Mouse (Mus musculus): Measurements from ENCODE around the gene Ckb. TPM values are rescaled to one million over a fixed set of nuclear protein-coding genes. Genes with fewer than 3 reads are reported as not detected.

The Ckb gene
- polyA plus RNA-seq, 1 experiment from 2014 or later = 2,325 TPM

- Histone ChIP-seq H3K9me3 (ENCODE audit: control insufficient read depth, low read length) (no peaks in the 10 kb centered on the region), H3K36me3 (ENCODE audit: control insufficient read depth, insufficient read depth, low read length) (no peaks in the 10 kb centered on the region), H3K4me1 (replicated peaks; ENCODE audit: control insufficient read depth, insufficient read depth, low read length) (peaks cover 47% of the 10 kb centered on the region), H3K4me3 (ENCODE audit: low read depth, low read length) (no peak overlapping the region), H3K4me2 (ENCODE audit: low read depth, low read length, severe bottlenecking) (no peak overlapping the region), H3K27ac (ENCODE audit: low read depth, low read length) (peak overlapping the region; percentile 95), H3K9ac (ENCODE audit: low read length) (peak overlapping the region; percentile 58; the same call in 1 of the 2 replicates), H3K27me3 (ENCODE audit: control insufficient read depth, insufficient read depth, low read length) (no peaks in the 10 kb centered on the region)
- ATAC-seq (replicated peaks; ENCODE audit: low FRiP score) (no peak), DNase-seq (ENCODE audit: low spot score) (peak; percentile 86)
- 23% methylated on average over 6 of the region's 6 CpGs for WGBS
Measured at GRCm38 (mm10) chr12:111696239-111696638, 24.1 kb upstream of the Ckb start.

- Histone ChIP-seq H3K4me3 (ENCODE audit: low read depth, low read length) (no peak overlapping the region), H3K4me1 (replicated peaks; ENCODE audit: control insufficient read depth, insufficient read depth, low read length) (peaks cover 53% of the 10 kb centered on the region), H3K4me2 (ENCODE audit: low read depth, low read length, severe bottlenecking) (peak overlapping the region; percentile 40; the same call in 1 of the 2 replicates), H3K36me3 (ENCODE audit: control insufficient read depth, insufficient read depth, low read length) (no peaks in the 10 kb centered on the region), H3K9me3 (ENCODE audit: control insufficient read depth, low read length) (no peaks in the 10 kb centered on the region), H3K27me3 (ENCODE audit: control insufficient read depth, insufficient read depth, low read length) (no peaks in the 10 kb centered on the region), H3K9ac (ENCODE audit: low read length) (peak overlapping the region; percentile 58), H3K27ac (ENCODE audit: low read depth, low read length) (peak overlapping the region; percentile 95)
- 35% methylated on average over 13 of the region's 13 CpGs for WGBS
- DNase-seq (ENCODE audit: low spot score) (peak; percentile 79), ATAC-seq (replicated peaks; ENCODE audit: low FRiP score) (peak; percentile 33)
Measured at GRCm38 (mm10) chr12:111694880-111695804, 23.0 kb upstream of the Ckb start.

- ATAC-seq (replicated peaks; ENCODE audit: low FRiP score) (no peak; the same call in 1 of the 2 replicates), DNase-seq (ENCODE audit: low spot score) (peak; percentile 78)
- Histone ChIP-seq H3K9ac (ENCODE audit: low read length) (peak overlapping the region; percentile 58), H3K4me1 (replicated peaks; ENCODE audit: control insufficient read depth, insufficient read depth, low read length) (peaks cover 53% of the 10 kb centered on the region), H3K27ac (ENCODE audit: low read depth, low read length) (peak overlapping the region; percentile 95), H3K4me3 (ENCODE audit: low read depth, low read length) (peak overlapping the region; percentile 5; the same call in 1 of the 2 replicates), H3K27me3 (ENCODE audit: control insufficient read depth, insufficient read depth, low read length) (no peaks in the 10 kb centered on the region), H3K4me2 (ENCODE audit: low read depth, low read length, severe bottlenecking) (peak overlapping the region; percentile 40), H3K9me3 (ENCODE audit: control insufficient read depth, low read length) (no peaks in the 10 kb centered on the region), H3K36me3 (ENCODE audit: control insufficient read depth, insufficient read depth, low read length) (no peaks in the 10 kb centered on the region)
- WGBS = 1% methylated on average over 12 of the region's 12 CpGs
Measured at GRCm38 (mm10) chr12:111694271-111694781, 22.2 kb upstream of the Ckb start.

GRCm38 (mm10) chr12:111693341-111694270 lies 21.5 kb upstream of the Ckb start:
- Histone ChIP-seq H3K4me2 (ENCODE audit: low read depth, low read length, severe bottlenecking) (peak overlapping the region; percentile 40), H3K4me3 (ENCODE audit: low read depth, low read length) (peak overlapping the region; percentile 5; the same call in 1 of the 2 replicates), H3K27ac (ENCODE audit: low read depth, low read length) (peak overlapping the region; percentile 95), H3K9me3 (ENCODE audit: control insufficient read depth, low read length) (no peaks in the 10 kb centered on the region), H3K27me3 (ENCODE audit: control insufficient read depth, insufficient read depth, low read length) (no peaks in the 10 kb centered on the region), H3K4me1 (replicated peaks; ENCODE audit: control insufficient read depth, insufficient read depth, low read length) (peaks cover 53% of the 10 kb centered on the region), H3K36me3 (ENCODE audit: control insufficient read depth, insufficient read depth, low read length) (no peaks in the 10 kb centered on the region), H3K9ac (ENCODE audit: low read length) (peak overlapping the region; percentile 58)
- ATAC-seq (replicated peaks; ENCODE audit: low FRiP score) (peak; percentile 92), DNase-seq (ENCODE audit: low spot score) (peak; percentile 94)
- 10% methylated on average over 18 of the region's 18 CpGs for WGBS

GRCm38 (mm10) chr12:111692899-111693298 lies 20.8 kb upstream of the Ckb start:
- ATAC-seq (replicated peaks; ENCODE audit: low FRiP score) (no peak), DNase-seq (ENCODE audit: low spot score) (no peak)
- Histone ChIP-seq H3K4me1 (replicated peaks; ENCODE audit: control insufficient read depth, insufficient read depth, low read length) (peaks cover 56% of the 10 kb centered on the region), H3K4me2 (ENCODE audit: low read depth, low read length, severe bottlenecking) (peak overlapping the region; percentile 40; the same call in 1 of the 2 replicates), H3K9ac (ENCODE audit: low read length) (peak overlapping the region; percentile 58), H3K9me3 (ENCODE audit: control insufficient read depth, low read length) (no peaks in the 10 kb centered on the region), H3K4me3 (ENCODE audit: low read depth, low read length) (no peak overlapping the region), H3K36me3 (ENCODE audit: control insufficient read depth, insufficient read depth, low read length) (no peaks in the 10 kb centered on the region), H3K27ac (ENCODE audit: low read depth, low read length) (peak overlapping the region; percentile 95), H3K27me3 (ENCODE audit: control insufficient read depth, insufficient read depth, low read length) (no peaks in the 10 kb centered on the region)
- WGBS = 73% methylated on average over 5 of the region's 5 CpGs

- Histone ChIP-seq H3K4me2 (ENCODE audit: low read depth, low read length, severe bottlenecking) (no peak overlapping the region), H3K4me1 (replicated peaks; ENCODE audit: control insufficient read depth, insufficient read depth, low read length) (peaks cover 63% of the 10 kb centered on the region), H3K9ac (ENCODE audit: low read length) (peak overlapping the region; percentile 47), H3K4me3 (ENCODE audit: low read depth, low read length) (no peak overlapping the region), H3K27ac (ENCODE audit: low read depth, low read length) (peak overlapping the region; percentile 95), H3K9me3 (ENCODE audit: control insufficient read depth, low read length) (no peaks in the 10 kb centered on the region), H3K27me3 (ENCODE audit: control insufficient read depth, insufficient read depth, low read length) (no peaks in the 10 kb centered on the region), H3K36me3 (ENCODE audit: control insufficient read depth, insufficient read depth, low read length) (no peaks in the 10 kb centered on the region)
- 6% methylated on average over 5 of the region's 5 CpGs for WGBS
- peak; percentile 78 for DNase-seq (ENCODE audit: low spot score)
- peak; percentile 19; the same call in 1 of the 2 replicates for ATAC-seq (replicated peaks; ENCODE audit: low FRiP score)
Measured at GRCm38 (mm10) chr12:111691346-111691872, 19.3 kb upstream of the Ckb start.

- Histone ChIP-seq H3K9me3 (ENCODE audit: control insufficient read depth, low read length) (no peaks in the 10 kb centered on the region), H3K4me1 (replicated peaks; ENCODE audit: control insufficient read depth, insufficient read depth, low read length) (peaks cover 45% of the 10 kb centered on the region), H3K9ac (ENCODE audit: low read length) (no peak overlapping the region), H3K4me2 (ENCODE audit: low read depth, low read length, severe bottlenecking) (no peak overlapping the region), H3K36me3 (ENCODE audit: control insufficient read depth, insufficient read depth, low read length) (no peaks in the 10 kb centered on the region), H3K4me3 (ENCODE audit: low read depth, low read length) (no peak overlapping the region), H3K27me3 (ENCODE audit: control insufficient read depth, insufficient read depth, low read length) (no peaks in the 10 kb centered on the region), H3K27ac (ENCODE audit: low read depth, low read length) (no peak overlapping the region)
- no peak for ATAC-seq (replicated peaks; ENCODE audit: low FRiP score)
- DNase-seq (ENCODE audit: low spot score) = no peak
- WGBS = 90% methylated on average over 11 of the region's 11 CpGs
Measured at GRCm38 (mm10) chr12:111689426-111689825, 17.3 kb upstream of the Ckb start.

GRCm38 (mm10) chr12:111688069-111688428 lies 15.9 kb upstream of the Ckb start:
- Histone ChIP-seq H3K4me1 (replicated peaks; ENCODE audit: control insufficient read depth, insufficient read depth, low read length) (peaks cover 34% of the 10 kb centered on the region), H3K9ac (ENCODE audit: low read length) (peak overlapping the region; percentile 52; the same call in 1 of the 2 replicates), H3K9me3 (ENCODE audit: control insufficient read depth, low read length) (no peaks in the 10 kb centered on the region), H3K36me3 (ENCODE audit: control insufficient read depth, insufficient read depth, low read length) (no peaks in the 10 kb centered on the region; the same call in 1 of the 2 replicates), H3K27me3 (ENCODE audit: control insufficient read depth, insufficient read depth, low read length) (no peaks in the 10 kb centered on the region), H3K4me2 (ENCODE audit: low read depth, low read length, severe bottlenecking) (no peak overlapping the region), H3K27ac (ENCODE audit: low read depth, low read length) (peak overlapping the region; percentile 68; the same call in 1 of the 2 replicates), H3K4me3 (ENCODE audit: low read depth, low read length) (no peak overlapping the region)
- DNase-seq (ENCODE audit: low spot score) = no peak
- no peak for ATAC-seq (replicated peaks; ENCODE audit: low FRiP score)
- 31% methylated on average over 2 of the region's 2 CpGs for WGBS
